Mouse (Mus musculus) liver, adult 2 months (tissue): ENCODE measurements at regions not wholly inside any gene's neighbourhood (a gene's known extent, or its start where the extent isn't known, plus 50 kb on each side); places are given as distances from the start of the nearest gene placed in this dataset.

Experiments used
- CTCF ChIP-seq: fragments of 200-500 bp; IDR thresholded peaks from 2 replicates; pipeline ENCODE4 v1.5.1; 2011; ENCODE audit warnings: low read depth, low read length, control low read depth
- POLR2A ChIP-seq: fragments of 200-500 bp; IDR thresholded peaks from 2 replicates; pipeline ENCODE4 v1.6.1; 2011; ENCODE audit warnings: low read length, control low read depth; ENCODE audit not compliant: insufficient read depth; ENCODE audit errors: extremely low read depth

- TF ChIP-seq POLR2A: no peak
- no peak for TF ChIP-seq CTCF
These were observed 104.6 kb upstream of the Igf1 start for GRCm38 (mm10) chr10:87753483-87753882.
